Mouse (Mus musculus) heart, postnatal 0 days (tissue): ENCODE measurements around the gene Fbxl18.

Experiments
- CTCF ChIP-seq: IDR thresholded peaks from 2 replicates; pipeline ENCODE4 v1.5.1; 2016; ENCODE audit warnings: antibody characterized with exemption, control low read depth, low read depth
- EP300 ChIP-seq: IDR thresholded peaks from 2 replicates; pipeline ENCODE4 v1.6.1; 2016; ENCODE audit warnings: antibody characterized with exemption, low read depth

DNA sequence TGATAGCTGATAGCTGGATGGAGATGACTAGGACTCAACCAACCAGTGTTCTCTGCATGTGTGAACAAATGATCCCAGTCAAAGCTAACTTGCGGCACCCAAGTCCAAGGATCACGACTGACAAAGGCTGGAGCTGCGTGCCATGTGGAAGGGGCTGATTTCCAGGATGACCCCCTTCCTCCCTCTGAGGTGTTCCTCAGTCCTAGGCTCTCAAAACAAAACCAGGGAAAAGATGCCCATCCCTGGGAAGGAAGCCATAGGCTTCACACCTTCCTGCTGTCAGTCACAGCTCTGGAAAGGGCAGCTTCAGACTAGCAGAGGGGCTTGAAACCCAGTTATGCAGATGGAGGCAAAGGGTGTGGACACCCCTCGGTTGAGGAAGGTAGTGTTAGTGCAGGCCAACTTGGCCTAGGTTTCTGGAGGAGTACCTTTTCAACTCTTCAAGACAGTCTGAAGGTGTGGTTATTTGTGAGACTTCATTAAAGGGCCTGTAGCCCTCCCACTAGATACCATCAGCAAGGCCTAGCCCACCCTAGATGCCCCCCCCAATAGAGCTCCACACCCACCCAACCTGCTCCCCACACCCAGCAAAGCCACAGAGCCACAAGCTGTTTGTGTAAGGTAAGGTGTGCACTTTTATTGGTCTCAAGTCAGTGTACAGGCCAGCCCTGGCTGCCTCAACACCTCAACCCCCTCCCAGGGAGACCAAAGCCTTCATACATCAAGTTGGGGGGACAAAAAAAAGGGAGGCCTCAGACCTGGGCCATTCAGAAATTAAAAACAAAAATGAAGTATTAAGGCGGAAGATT lies 7.5 kb upstream of the Fbxl18 start:
- TF ChIP-seq CTCF (no peak), EP300 (no peak)
